Mouse (Mus musculus) heart, embryonic 14.5 days (tissue): Measurements from ENCODE around the gene Prrx1. TPM values are rescaled to one million over a fixed set of nuclear protein-coding genes. Genes with fewer than 3 reads are reported as not detected.

Experiments used
- ATAC-seq: fragments of 200-750 bp; cut with Nextera tagmentation; 2 replicates; pipeline ENCODE4 v1.8.0; 2017; ENCODE audit warnings: low read depth, moderate TSS enrichment; ENCODE audit not compliant: insufficient number of reproducible peaks, insufficient read depth, low FRiP score
- H3K27ac ChIP-seq, 2 experiments: fragments of 200-500 bp in 1 of 2; fragments of 300-500 bp in 1 of 2; sonication (generic) in 1 of 2; replicated peaks in 1 of 2; 2 replicates each; pipeline ENCODE4 v1.5.1; 2012 to 2014; ENCODE audit warnings: low read depth in 2 of 2, low read length in 2 of 2, control low read depth in 1 of 2, mild to moderate bottlenecking in 1 of 2, mixed read lengths in 1 of 2; ENCODE audit not compliant: control insufficient read depth in 1 of 2, insufficient read depth in 1 of 2
- H3K27me3 ChIP-seq: fragments of 300-500 bp; sonication (generic); 2 replicates; pipeline ENCODE4 v1.6.1; 2014; ENCODE audit warnings: mild to moderate bottlenecking, low read length, control low read depth; ENCODE audit not compliant: control insufficient read depth, insufficient read depth
- H3K36me3 ChIP-seq: fragments of 300-500 bp; sonication (generic); 2 replicates; pipeline ENCODE4 v1.6.1; 2014; ENCODE audit warnings: mild to moderate bottlenecking, control low read depth, low read length, mixed read lengths; ENCODE audit not compliant: control insufficient read depth, insufficient read depth
- H3K4me1 ChIP-seq, 2 experiments: fragments of 200-500 bp in 1 of 2; fragments of 300-500 bp in 1 of 2; sonication (generic) in 1 of 2; 2 replicates each; pipeline ENCODE4 v1.6.1; 2012 to 2014; ENCODE audit warnings: low read length in 2 of 2, control low read depth in 1 of 2, mixed read lengths in 1 of 2; ENCODE audit not compliant: control insufficient read depth in 2 of 2, insufficient read depth in 2 of 2
- H3K4me2 ChIP-seq: fragments of 300-500 bp; sonication (generic); 2 replicates; pipeline ENCODE4 v1.6.1; 2014; ENCODE audit warnings: mild to moderate bottlenecking, low read length
- H3K4me3 ChIP-seq, 2 experiments: fragments of 200-500 bp in 1 of 2; fragments of 300-500 bp in 1 of 2; sonication (generic) in 1 of 2; 2 replicates each; pipeline ENCODE4 v1.5.1; 2012 to 2014; ENCODE audit warnings: low read length in 2 of 2, mild to moderate bottlenecking in 2 of 2, control low read depth in 1 of 2, low read depth in 1 of 2, moderate library complexity in 1 of 2; ENCODE audit not compliant: control insufficient read depth in 1 of 2, insufficient read depth in 1 of 2
- H3K9ac ChIP-seq: fragments of 300-500 bp; sonication (generic); 2 replicates; pipeline ENCODE4 v1.6.1; 2014; ENCODE audit warnings: mild to moderate bottlenecking, low read length
- H3K9me3 ChIP-seq: fragments of 300-500 bp; sonication (generic); 2 replicates; pipeline ENCODE4 v1.6.1; 2016; ENCODE audit warnings: low read length, control low read depth; ENCODE audit not compliant: control insufficient read depth
- WGBS: fragments of 180-500 bp; shearing (Covaris S2); extraction: QIAGEN DNeasy Blood & Tissue Kit; methylation state at CpG from one replicate; pipeline ENCODE4 v1.1.7; 2014; 5-methylcytosine and 5-hydroxymethylcytosine counted together
- polyA plus RNA-seq: library from polyadenylated mRNA; unstranded; fragments of >200 nt; fragmentation: Nextera tagmentation; extraction: Ambion mirVana; gene quantifications from 2 replicates; pipeline ENCODE4 v1.2.1, GENCODE M21; 2014

Gene Prrx1
- polyA plus RNA-seq, 1 experiment from 2014 or later = 8.9 TPM

- no peak overlapping the region for H3K9ac ChIP-seq
- no peak overlapping the region for H3K27ac ChIP-seq
- H3K27me3 ChIP-seq = no peaks in the 10 kb centered on the region
- H3K4me1 ChIP-seq = no peaks in the 10 kb centered on the region; a peak in 1 of 4 replicates
- no peak overlapping the region for H3K4me2 ChIP-seq
- WGBS = 32% methylated on average over 2 of the region's 2 CpGs
- no peak overlapping the region for H3K4me3 ChIP-seq
- H3K9me3 ChIP-seq = no peaks in the 10 kb centered on the region
- ATAC-seq = no peak
- H3K36me3 ChIP-seq = no peaks in the 10 kb centered on the region
Observed at GRCm38 (mm10) chr1:163327279-163327678, 13.8 kb upstream of the Prrx1 start.

GRCm38 (mm10) chr1:163319669-163320571 is 6.4 kb upstream of the Prrx1 start:
- Histone ChIP-seq H3K36me3 (no peaks in the 10 kb centered on the region), H3K4me2 (no peak overlapping the region), H3K4me1 (no peaks in the 10 kb centered on the region), H3K9ac (no peak overlapping the region), H3K27ac (no peak overlapping the region), H3K4me3 (no peak overlapping the region), H3K9me3 (no peaks in the 10 kb centered on the region), H3K27me3 (peaks cover 13% of the 10 kb centered on the region)
- WGBS = 49% methylated on average over 3 of the region's 3 CpGs
- ATAC-seq = no peak

GRCm38 (mm10) chr1:163316920-163317319 is 3.4 kb upstream of the Prrx1 start:
- 5% methylated on average over 1 of the region's 1 CpGs for WGBS
- Histone ChIP-seq H3K27me3 (peaks cover 14% of the 10 kb centered on the region), H3K4me2 (no peak overlapping the region), H3K9me3 (no peaks in the 10 kb centered on the region), H3K27ac (no peak overlapping the region), H3K4me1 (peaks cover 0 to 6% of the 10 kb centered on the region in 2 experiments; a peak in 2 of 4 replicates), H3K4me3 (no peak overlapping the region), H3K9ac (no peak overlapping the region), H3K36me3 (no peaks in the 10 kb centered on the region)
- ATAC-seq = no peak

GRCm38 (mm10) chr1:163314829-163315301 is 1.4 kb upstream of the Prrx1 start:
- H3K4me3 ChIP-seq = peak overlapping the region; percentile 26 to 69
- H3K27me3 ChIP-seq = peaks cover 28% of the 10 kb centered on the region
- peak overlapping the region; percentile 80; the same call in 1 of the 2 replicates for H3K9ac ChIP-seq
- no peaks in the 10 kb centered on the region for H3K36me3 ChIP-seq
- H3K4me1 ChIP-seq = peaks cover 0 to 6% of the 10 kb centered on the region in 2 experiments; a peak in 2 of 4 replicates
- 2% methylated on average over 23 of the region's 23 CpGs for WGBS
- 0 out of 4 replicates have a peak overlapping the region, but pooled peaks of 1 of the 2 experiments have one; percentile 12 for H3K27ac ChIP-seq
- ATAC-seq = no peak
- no peaks in the 10 kb centered on the region for H3K9me3 ChIP-seq
- H3K4me2 ChIP-seq = peak overlapping the region; percentile 97

DNA sequence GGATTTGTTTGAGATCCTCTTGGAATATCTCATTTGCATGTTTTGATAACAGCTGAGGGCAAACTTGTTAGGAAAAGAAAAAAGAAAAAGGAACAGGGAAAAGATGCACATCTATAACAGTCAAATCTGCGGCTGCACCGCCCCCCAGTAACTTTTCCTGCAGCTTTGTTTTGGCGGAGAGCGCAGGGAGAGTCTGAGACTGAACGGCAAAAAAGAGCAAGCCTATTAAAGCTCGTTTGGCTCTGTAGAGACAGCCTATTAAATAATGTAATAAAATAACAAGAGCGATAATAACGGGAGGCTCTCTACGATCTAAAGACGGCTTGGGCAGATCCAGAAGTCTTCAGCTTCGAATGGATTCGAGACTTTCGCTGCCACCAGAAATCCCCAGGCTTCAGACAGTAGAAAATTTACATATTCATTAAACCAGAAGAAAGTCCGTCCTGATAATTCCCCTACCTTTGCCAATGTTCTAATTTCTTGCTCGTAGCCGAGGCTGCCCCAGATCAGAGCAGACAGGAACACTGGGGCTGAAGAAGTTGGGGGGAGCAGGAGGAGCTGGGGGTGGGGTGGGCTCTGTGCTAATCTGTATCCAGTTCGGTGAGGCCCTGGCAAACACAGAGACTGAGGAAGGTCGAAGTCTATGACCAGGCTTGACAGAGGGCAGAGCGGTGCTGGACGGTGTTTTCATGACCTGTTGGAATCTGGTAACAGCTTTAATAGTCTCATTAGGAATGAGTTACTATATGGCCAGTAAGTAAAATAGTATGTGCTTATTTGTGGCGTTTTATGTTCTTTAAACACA is 613 bp upstream of the Prrx1 start:
- Histone ChIP-seq H3K27me3 (peaks cover 32% of the 10 kb centered on the region), H3K27ac (peak overlapping the region in 1 of 2 experiments; percentile 12; a peak in 1 of 4 replicates), H3K4me2 (peak overlapping the region; percentile 97), H3K4me1 (peaks cover 0 to 6% of the 10 kb centered on the region in 2 experiments; a peak in 2 of 4 replicates), H3K4me3 (peak overlapping the region; percentile 69 to 84), H3K9me3 (no peaks in the 10 kb centered on the region), H3K9ac (peak overlapping the region; percentile 80), H3K36me3 (no peaks in the 10 kb centered on the region)
- WGBS = under 1% methylated on average over 21 of the region's 21 CpGs
- no peak for ATAC-seq

DNA sequence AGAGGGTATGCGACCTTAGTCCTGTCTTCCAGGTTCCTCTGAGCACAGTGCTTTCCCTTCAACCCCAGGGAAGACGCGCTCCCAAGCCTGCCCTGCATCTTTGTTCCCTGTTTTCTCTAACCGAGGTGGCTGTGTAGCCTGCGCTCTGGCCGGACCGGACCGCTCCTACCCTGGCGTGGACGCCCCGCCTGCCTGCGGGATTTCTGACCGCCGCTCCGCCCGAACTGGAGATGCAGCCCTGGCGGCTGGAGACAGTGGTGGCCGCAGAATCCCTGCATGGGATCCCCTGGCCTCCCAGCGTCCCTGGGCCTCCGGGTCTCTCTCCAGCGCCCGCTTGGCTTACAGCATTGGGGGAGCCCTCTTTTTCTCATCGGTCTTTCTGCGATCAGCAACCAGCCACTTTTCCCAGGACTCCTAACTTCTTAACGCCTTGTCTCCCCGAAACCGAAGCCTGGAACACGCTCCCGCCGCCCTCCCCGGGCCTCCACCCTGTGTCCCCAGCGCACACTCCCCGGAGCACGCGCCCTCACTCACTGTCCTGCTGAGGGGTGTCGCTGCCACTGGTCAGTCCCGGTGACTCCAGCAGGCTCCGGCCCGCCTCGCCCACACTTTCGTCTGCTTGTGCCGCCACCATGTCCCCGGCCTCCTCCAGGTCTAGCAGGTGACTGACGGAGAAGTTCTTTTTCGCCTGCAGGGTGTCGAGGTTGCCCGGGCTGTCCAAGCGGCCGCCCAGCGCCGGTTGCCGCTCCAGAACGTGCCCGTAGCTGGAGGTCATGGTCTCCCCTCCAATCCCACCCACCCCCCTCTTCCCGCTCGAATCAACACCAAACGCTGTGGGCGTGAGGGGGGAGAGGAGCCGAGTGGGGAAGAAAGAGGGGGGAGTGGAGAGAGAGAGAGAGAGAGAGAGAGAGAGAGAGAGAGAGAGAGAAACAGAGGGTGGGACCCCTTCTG is 1.4 kb downstream of the Prrx1 start:
- Histone ChIP-seq H3K27me3 (peaks cover 49% of the 10 kb centered on the region), H3K4me1 (peaks cover 2 to 10% of the 10 kb centered on the region in 2 experiments), H3K27ac (peak overlapping the region; percentile 55 to 64; a peak in 3 of 4 replicates), H3K9ac (peak overlapping the region; percentile 80), H3K36me3 (no peaks in the 10 kb centered on the region), H3K4me2 (peak overlapping the region; percentile 97), H3K4me3 (peak overlapping the region; percentile 69 to 84), H3K9me3 (no peaks in the 10 kb centered on the region)
- ATAC-seq = peak; percentile 48; the same call in 1 of the 2 replicates
- WGBS = 2% methylated on average over 58 of the region's 59 CpGs
